Mouse (Mus musculus): ENCODE data around the gene Tcte1. TPM values are rescaled to one million over a fixed set of nuclear protein-coding genes. Genes with fewer than 3 reads are reported as not detected.

Tcte1 gene
- 2.0 and 2.5 TPM in 2 replicates for polyA plus RNA-seq (2014; fragmentation: Nextera tagmentation; extraction: Ambion mirVana)

GRCm38 (mm10) chr17:45523263-45523662 lies at the start of gene Tcte1:
Gene Tcte1 (plus strand): TSS chr17:45523434.
- 0 out of 2 replicates have a peak, but pooled peaks cover 3% of the 10 kb centered on the region for H3K36me3 ChIP-seq (ENCODE audit: control insufficient read depth, insufficient read depth, low read length)
- ATAC-seq (ENCODE audit: low FRiP score) (peak; percentile 83), DNase-seq (ENCODE audit: low spot score) (peak; percentile 87)
- H3K4me3 ChIP-seq (ENCODE audit: low read depth, low read length) = peak within 1 kb of the TSS; percentile 36
- no peaks in the 10 kb centered on the region for H3K9me3 ChIP-seq (ENCODE audit: control insufficient read depth, low read length)
- peak within 1 kb of the TSS; percentile 60 for H3K4me2 ChIP-seq (replicated peaks; ENCODE audit: low read depth, low read length)
- H3K9ac ChIP-seq (ENCODE audit: low read depth, low read length) = peak within 1 kb of the TSS; percentile 56
- no peaks in the 10 kb centered on the region; the same call in none of the 2 replicates for H3K27me3 ChIP-seq (ENCODE audit: control insufficient read depth, insufficient read depth, low read length)
- 1% methylated on average over 21 of the region's 21 CpGs for WGBS
- no peak within 1 kb of the TSS for H3K27ac ChIP-seq (ENCODE audit: low read depth, low read length)
- no peaks in the 10 kb centered on the region for H3K4me1 ChIP-seq (replicated peaks; ENCODE audit: control insufficient read depth, insufficient read depth, low read length)

- H3K4me3 ChIP-seq (ENCODE audit: low read depth, low read length) = no peak overlapping the region
- no peak overlapping the region for H3K9ac ChIP-seq (ENCODE audit: low read depth, low read length)
- WGBS = 78% methylated on average over 6 of the region's 6 CpGs
- H3K27ac ChIP-seq (ENCODE audit: low read depth, low read length) = no peak overlapping the region
- H3K4me2 ChIP-seq (replicated peaks; ENCODE audit: low read depth, low read length) = no peak overlapping the region
- H3K4me1 ChIP-seq (replicated peaks; ENCODE audit: control insufficient read depth, insufficient read depth, low read length) = 0 out of 2 replicates have a peak, but pooled peaks cover 3% of the 10 kb centered on the region
- ATAC-seq (ENCODE audit: low FRiP score) (no peak), DNase-seq (ENCODE audit: low spot score) (no peak)
- H3K9me3 ChIP-seq (ENCODE audit: control insufficient read depth, low read length) = no peaks in the 10 kb centered on the region
- H3K27me3 ChIP-seq (ENCODE audit: control insufficient read depth, insufficient read depth, low read length) = no peaks in the 10 kb centered on the region
- H3K36me3 ChIP-seq (ENCODE audit: control insufficient read depth, insufficient read depth, low read length) = no peaks in the 10 kb centered on the region
Observed at GRCm38 (mm10) chr17:45473667-45474066, 49.6 kb upstream of the Tcte1 start.

GRCm38 (mm10) chr17:45474146-45474545 lies 49.1 kb upstream of the Tcte1 start:
- no peak overlapping the region; the same call in 1 of the 2 replicates for H3K9ac ChIP-seq (ENCODE audit: low read depth, low read length)
- H3K9me3 ChIP-seq (ENCODE audit: control insufficient read depth, low read length) = no peaks in the 10 kb centered on the region
- peak overlapping the region; percentile 71 for H3K4me2 ChIP-seq (replicated peaks; ENCODE audit: low read depth, low read length)
- WGBS = 76% methylated on average over 8 of the region's 8 CpGs
- H3K27ac ChIP-seq (ENCODE audit: low read depth, low read length) = no peak overlapping the region
- DNase-seq (ENCODE audit: low spot score) = no peak
- H3K36me3 ChIP-seq (ENCODE audit: control insufficient read depth, insufficient read depth, low read length) = no peaks in the 10 kb centered on the region
- H3K4me1 ChIP-seq (replicated peaks; ENCODE audit: control insufficient read depth, insufficient read depth, low read length) = 0 out of 2 replicates have a peak, but pooled peaks cover 3% of the 10 kb centered on the region
- ATAC-seq (ENCODE audit: low FRiP score) = peak; percentile 48; the same call in 1 of the 2 replicates
- no peaks in the 10 kb centered on the region for H3K27me3 ChIP-seq (ENCODE audit: control insufficient read depth, insufficient read depth, low read length)
- 0 out of 2 replicates have a peak overlapping the region, but pooled peaks have one; percentile 40 for H3K4me3 ChIP-seq (ENCODE audit: low read depth, low read length)

GRCm38 (mm10) chr17:45474669-45475465 lies 48.4 kb upstream of the Tcte1 start, which contains the start of gene Spats1:
Gene Spats1 (minus strand): TSS chr17:45475415.
- Histone ChIP-seq H3K9ac (ENCODE audit: low read depth, low read length) (peak within 1 kb of the TSS; percentile 57), H3K4me1 (replicated peaks; ENCODE audit: control insufficient read depth, insufficient read depth, low read length) (0 out of 2 replicates have a peak, but pooled peaks cover 3% of the 10 kb centered on the region), H3K36me3 (ENCODE audit: control insufficient read depth, insufficient read depth, low read length) (no peaks in the 10 kb centered on the region), H3K4me3 (ENCODE audit: low read depth, low read length) (peak within 1 kb of the TSS; percentile 40), H3K27me3 (ENCODE audit: control insufficient read depth, insufficient read depth, low read length) (no peaks in the 10 kb centered on the region), H3K4me2 (replicated peaks; ENCODE audit: low read depth, low read length) (peak within 1 kb of the TSS; percentile 71), H3K9me3 (ENCODE audit: control insufficient read depth, low read length) (no peaks in the 10 kb centered on the region), H3K27ac (ENCODE audit: low read depth, low read length) (no peak within 1 kb of the TSS)
- peak; percentile 82 for ATAC-seq (ENCODE audit: low FRiP score)
- 6% methylated on average over 30 of the region's 30 CpGs for WGBS
- peak; percentile 75 for DNase-seq (ENCODE audit: low spot score)

- H3K27ac ChIP-seq (ENCODE audit: low read depth, low read length) = no peak overlapping the region
- H3K9ac ChIP-seq (ENCODE audit: low read depth, low read length) = no peak overlapping the region
- no peaks in the 10 kb centered on the region for H3K27me3 ChIP-seq (ENCODE audit: control insufficient read depth, insufficient read depth, low read length)
- H3K9me3 ChIP-seq (ENCODE audit: control insufficient read depth, low read length) = 0 out of 2 replicates have a peak, but pooled peaks cover 3% of the 10 kb centered on the region
- H3K36me3 ChIP-seq (ENCODE audit: control insufficient read depth, insufficient read depth, low read length) = no peaks in the 10 kb centered on the region
- H3K4me2 ChIP-seq (replicated peaks; ENCODE audit: low read depth, low read length) = no peak overlapping the region
- H3K4me3 ChIP-seq (ENCODE audit: low read depth, low read length) = no peak overlapping the region
- 18% methylated on average over 12 of the region's 12 CpGs for WGBS
- 0 out of 2 replicates have a peak, but pooled peaks cover 3% of the 10 kb centered on the region for H3K4me1 ChIP-seq (replicated peaks; ENCODE audit: control insufficient read depth, insufficient read depth, low read length)
- no peak for ATAC-seq (ENCODE audit: low FRiP score)
- peak; percentile 91 for DNase-seq (ENCODE audit: low spot score)
Observed at GRCm38 (mm10) chr17:45478234-45478825, 44.9 kb upstream of the Tcte1 start.

- H3K9ac ChIP-seq (ENCODE audit: low read depth, low read length) = no peak overlapping the region
- no peak overlapping the region for H3K4me2 ChIP-seq (replicated peaks; ENCODE audit: low read depth, low read length)
- WGBS = 36% methylated on average over 2 of the region's 2 CpGs
- no peaks in the 10 kb centered on the region for H3K36me3 ChIP-seq (ENCODE audit: control insufficient read depth, insufficient read depth, low read length)
- ATAC-seq (ENCODE audit: low FRiP score) (no peak), DNase-seq (ENCODE audit: low spot score) (no peak)
- 0 out of 2 replicates have a peak, but pooled peaks cover 3% of the 10 kb centered on the region for H3K9me3 ChIP-seq (ENCODE audit: control insufficient read depth, low read length)
- no peaks in the 10 kb centered on the region for H3K4me1 ChIP-seq (replicated peaks; ENCODE audit: control insufficient read depth, insufficient read depth, low read length)
- H3K4me3 ChIP-seq (ENCODE audit: low read depth, low read length) = no peak overlapping the region
- H3K27me3 ChIP-seq (ENCODE audit: control insufficient read depth, insufficient read depth, low read length) = no peaks in the 10 kb centered on the region
- H3K27ac ChIP-seq (ENCODE audit: low read depth, low read length) = no peak overlapping the region
Observed at GRCm38 (mm10) chr17:45480429-45480828, 42.8 kb upstream of the Tcte1 start.

GRCm38 (mm10) chr17:45485581-45485980 lies 37.7 kb upstream of the Tcte1 start:
- Histone ChIP-seq H3K4me2 (replicated peaks; ENCODE audit: low read depth, low read length) (no peak overlapping the region), H3K9ac (ENCODE audit: low read depth, low read length) (no peak overlapping the region), H3K27me3 (ENCODE audit: control insufficient read depth, insufficient read depth, low read length) (no peaks in the 10 kb centered on the region), H3K4me1 (replicated peaks; ENCODE audit: control insufficient read depth, insufficient read depth, low read length) (no peaks in the 10 kb centered on the region), H3K4me3 (ENCODE audit: low read depth, low read length) (no peak overlapping the region), H3K27ac (ENCODE audit: low read depth, low read length) (no peak overlapping the region), H3K36me3 (ENCODE audit: control insufficient read depth, insufficient read depth, low read length) (no peaks in the 10 kb centered on the region), H3K9me3 (ENCODE audit: control insufficient read depth, low read length) (0 out of 2 replicates have a peak, but pooled peaks cover 3% of the 10 kb centered on the region)
- DNase-seq (ENCODE audit: low spot score) = no peak
- WGBS = 91% methylated on average over 7 of the region's 7 CpGs
- ATAC-seq (ENCODE audit: low FRiP score) = no peak

- H3K9ac ChIP-seq (ENCODE audit: low read depth, low read length) = no peak overlapping the region
- no peaks in the 10 kb centered on the region for H3K4me1 ChIP-seq (replicated peaks; ENCODE audit: control insufficient read depth, insufficient read depth, low read length)
- no peaks in the 10 kb centered on the region for H3K36me3 ChIP-seq (ENCODE audit: control insufficient read depth, insufficient read depth, low read length)
- H3K4me3 ChIP-seq (ENCODE audit: low read depth, low read length) = no peak overlapping the region
- H3K27ac ChIP-seq (ENCODE audit: low read depth, low read length) = no peak overlapping the region
- 23% methylated on average over 5 of the region's 5 CpGs for WGBS
- no peaks in the 10 kb centered on the region for H3K9me3 ChIP-seq (ENCODE audit: control insufficient read depth, low read length)
- DNase-seq (ENCODE audit: low spot score) (no peak), ATAC-seq (ENCODE audit: low FRiP score) (no peak)
- H3K4me2 ChIP-seq (replicated peaks; ENCODE audit: low read depth, low read length) = no peak overlapping the region
- H3K27me3 ChIP-seq (ENCODE audit: control insufficient read depth, insufficient read depth, low read length) = no peaks in the 10 kb centered on the region
Observed at GRCm38 (mm10) chr17:45487216-45487615, 36.0 kb upstream of the Tcte1 start.
